Mouse (Mus musculus) forebrain, embryonic 15.5 days (tissue): ENCODE results near the gene Vegfa. TPM values are rescaled to one million over a fixed set of nuclear protein-coding genes. Genes with fewer than 3 reads are reported as not detected.

Experiments used
- ATAC-seq: fragments of 200-750 bp; cut with Nextera tagmentation; replicated peaks from 2 replicates; pipeline ENCODE4 v1.8.0; 2017; ENCODE audit warnings: mild to moderate bottlenecking, moderate TSS enrichment, moderate library complexity
- H3K27ac ChIP-seq: fragments of 300-500 bp; sonication (generic); replicated peaks from 2 replicates; pipeline ENCODE4 v1.5.1; 2015; ENCODE audit warnings: mild to moderate bottlenecking, inconsistent platforms
- H3K27me3 ChIP-seq: fragments of 300-500 bp; sonication (generic); 2 replicates; pipeline ENCODE4 v1.6.1; 2015; ENCODE audit warnings: inconsistent platforms
- H3K36me3 ChIP-seq: fragments of 300-500 bp; sonication (generic); 2 replicates; pipeline ENCODE4 v1.6.1; 2015; ENCODE audit warnings: mild to moderate bottlenecking, inconsistent platforms
- H3K4me1 ChIP-seq: fragments of 300-500 bp; sonication (generic); 2 replicates; pipeline ENCODE4 v1.6.1; 2015; ENCODE audit warnings: inconsistent platforms
- H3K4me2 ChIP-seq: fragments of 300-500 bp; sonication (generic); replicated peaks from 2 replicates; pipeline ENCODE4 v1.6.1; 2015; ENCODE audit warnings: mild to moderate bottlenecking, inconsistent platforms
- H3K4me3 ChIP-seq: fragments of 300-500 bp; sonication (generic); 2 replicates; pipeline ENCODE4 v1.5.1; 2015; ENCODE audit warnings: mild to moderate bottlenecking, inconsistent platforms
- H3K9ac ChIP-seq: fragments of 300-500 bp; sonication (generic); replicated peaks from 2 replicates; pipeline ENCODE4 v1.6.1; 2015; ENCODE audit warnings: mild to moderate bottlenecking, inconsistent platforms
- H3K9me3 ChIP-seq: fragments of 300-500 bp; sonication (generic); 2 replicates; pipeline ENCODE4 v1.6.1; 2016; ENCODE audit warnings: inconsistent platforms
- WGBS: fragments of 180-500 bp; shearing (Covaris S2); methylation state at CpG from one replicate; pipeline ENCODE4 v1.1.7; 2015; ENCODE audit warnings: mixed read lengths; 5-methylcytosine and 5-hydroxymethylcytosine counted together
- polyA plus RNA-seq: library from polyadenylated mRNA; unstranded; fragments of >200 nt; fragmentation: Nextera tagmentation; extraction: Ambion mirVana; gene quantifications from 2 replicates; pipeline ENCODE4 v1.2.1, GENCODE M21; 2015

Vegfa gene
- polyA plus RNA-seq, 1 experiment from 2014 or later: 3.1 TPM

DNA sequence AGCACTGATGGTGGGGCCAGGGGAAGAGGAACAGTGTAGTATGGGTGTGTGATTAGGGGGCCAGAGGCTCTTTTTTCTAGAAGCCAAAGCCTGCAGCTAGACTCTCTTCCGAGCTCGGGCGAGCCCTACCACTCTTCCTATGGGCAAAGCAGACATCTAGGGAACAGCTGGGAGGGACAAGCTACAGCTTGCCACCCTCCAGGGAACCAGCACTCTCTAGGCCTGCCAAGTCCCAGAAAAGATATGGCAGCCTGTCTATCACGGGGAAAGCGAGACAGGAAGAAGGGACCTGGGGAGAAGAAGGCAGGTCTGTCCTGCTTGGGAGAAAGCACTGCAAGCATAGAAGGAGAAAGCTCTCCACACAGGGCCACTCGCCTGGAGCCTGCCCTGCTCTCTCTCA lies 9.2 kb downstream of the Vegfa start:
- WGBS: 86% methylated on average over 6 of the region's 6 CpGs
- H3K9me3 ChIP-seq: no peaks in the 10 kb centered on the region

DNA sequence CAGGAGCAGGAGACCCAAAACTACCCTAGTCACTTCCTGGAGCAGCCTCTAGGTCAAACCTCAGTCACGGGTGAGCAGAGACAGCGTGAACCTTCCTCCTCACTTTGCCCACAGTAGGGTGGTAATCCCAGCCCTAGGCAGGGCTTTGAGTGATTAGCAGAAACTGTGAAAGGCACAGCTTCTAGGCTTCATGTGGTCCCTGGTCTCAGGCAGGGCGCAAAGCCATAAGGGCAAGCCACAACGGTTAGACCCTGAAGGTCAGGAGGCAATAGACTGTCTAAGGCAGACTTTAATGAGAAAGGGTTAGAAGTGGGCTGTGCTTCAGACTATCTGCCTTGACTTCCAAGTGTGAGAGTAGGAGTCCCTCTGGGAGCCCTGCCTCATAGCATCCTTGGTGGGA lies 9.7 kb downstream of the Vegfa start:
- Histone ChIP-seq H3K4me1 (peaks cover 17% of the 10 kb centered on the region), H3K4me3 (no peak overlapping the region), H3K9me3 (no peaks in the 10 kb centered on the region), H3K36me3 (peaks cover 68% of the 10 kb centered on the region), H3K9ac (no peak overlapping the region), H3K27ac (no peak overlapping the region), H3K27me3 (no peaks in the 10 kb centered on the region), H3K4me2 (no peak overlapping the region)
- no peak for ATAC-seq
- WGBS: 89% methylated on average over 4 of the region's 4 CpGs

More for the DNA sequence above, 9.2 kb downstream of the Vegfa start:
- Histone ChIP-seq H3K4me3 (no peak overlapping the region), H3K9ac (no peak overlapping the region), H3K27ac (no peak overlapping the region), H3K27me3 (no peaks in the 10 kb centered on the region), H3K4me2 (no peak overlapping the region), H3K4me1 (peaks cover 22% of the 10 kb centered on the region), H3K36me3 (peaks cover 64% of the 10 kb centered on the region)
- ATAC-seq: no peak

DNA sequence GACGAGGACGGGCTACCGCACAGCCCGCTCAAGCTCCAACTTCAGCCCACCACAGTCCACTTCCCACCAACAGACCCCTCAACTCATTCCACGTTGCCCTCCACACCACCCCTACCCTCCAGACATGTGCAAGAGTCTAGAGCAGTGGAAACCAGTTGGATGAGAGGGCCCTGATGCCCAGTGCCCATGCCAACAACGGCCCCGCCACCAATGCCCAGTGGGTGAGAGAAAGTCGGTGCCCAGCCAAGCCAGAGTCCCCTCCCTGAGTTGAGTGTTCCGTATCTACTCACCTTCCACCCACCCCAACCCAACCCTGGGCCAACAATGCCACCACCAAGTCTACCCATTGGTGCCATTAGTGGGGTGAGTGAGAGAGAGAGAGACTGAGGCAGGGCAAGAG lies 10.4 kb downstream of the Vegfa start:
- Histone ChIP-seq H3K9me3 (no peaks in the 10 kb centered on the region), H3K27me3 (no peaks in the 10 kb centered on the region), H3K36me3 (peaks cover 68% of the 10 kb centered on the region), H3K9ac (no peak overlapping the region), H3K4me2 (no peak overlapping the region), H3K27ac (no peak overlapping the region), H3K4me3 (no peak overlapping the region), H3K4me1 (peaks cover 11% of the 10 kb centered on the region)
- 93% methylated on average over 9 of the region's 9 CpGs for WGBS
- no peak for ATAC-seq

DNA sequence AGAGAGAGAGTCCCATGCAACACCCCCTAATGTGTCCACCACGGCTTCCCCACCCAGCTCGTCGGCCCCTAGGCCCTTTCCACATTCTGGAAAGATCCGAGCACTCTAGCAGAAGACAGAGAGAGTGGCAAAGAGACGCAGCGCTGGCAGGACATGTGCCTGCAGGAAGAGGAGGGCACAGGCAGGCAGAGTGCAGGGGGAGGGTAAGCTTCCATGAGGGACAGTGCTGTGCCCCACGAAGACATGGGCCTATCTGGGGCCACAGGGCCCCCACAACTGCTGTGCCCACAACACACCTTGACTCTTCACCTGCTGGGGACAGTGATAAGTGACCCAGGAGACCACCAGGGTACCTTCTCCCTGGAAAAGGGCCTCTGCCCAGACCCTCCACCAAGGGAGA lies 11.0 kb downstream of the Vegfa start:
- Histone ChIP-seq H3K4me1 (peaks cover 6% of the 10 kb centered on the region), H3K27ac (no peak overlapping the region), H3K27me3 (no peaks in the 10 kb centered on the region), H3K4me3 (no peak overlapping the region), H3K9ac (no peak overlapping the region), H3K4me2 (no peak overlapping the region), H3K36me3 (peaks cover 64% of the 10 kb centered on the region), H3K9me3 (no peaks in the 10 kb centered on the region)
- ATAC-seq: no peak
- WGBS: 94% methylated on average over 7 of the region's 7 CpGs

DNA sequence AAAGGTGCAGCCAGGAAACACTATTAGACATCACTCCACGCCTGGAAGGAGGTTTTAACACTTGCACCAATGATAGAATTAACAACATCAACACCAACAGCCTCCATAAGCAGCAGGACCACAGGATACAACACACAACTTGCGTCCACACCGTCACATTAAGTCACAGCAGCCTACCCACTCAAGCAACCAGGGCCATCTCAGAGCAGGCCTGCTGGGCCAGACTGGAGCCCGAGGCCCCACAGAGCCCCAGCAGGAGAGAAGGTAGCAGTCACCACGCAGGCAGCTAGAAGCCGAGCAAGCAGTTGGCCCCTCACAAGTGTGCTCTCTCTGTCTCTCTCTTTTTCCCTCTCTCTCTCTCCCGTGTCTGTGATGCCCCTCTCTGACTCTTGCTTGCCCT lies 11.6 kb downstream of the Vegfa start:
- Histone ChIP-seq H3K9ac (no peak overlapping the region), H3K27ac (no peak overlapping the region), H3K4me2 (no peak overlapping the region), H3K4me1 (peaks cover 4% of the 10 kb centered on the region; the same call in 1 of the 2 replicates), H3K9me3 (no peaks in the 10 kb centered on the region), H3K36me3 (peaks cover 64% of the 10 kb centered on the region), H3K27me3 (no peaks in the 10 kb centered on the region), H3K4me3 (no peak overlapping the region)
- ATAC-seq: no peak
- 72% methylated on average over 7 of the region's 7 CpGs for WGBS

DNA sequence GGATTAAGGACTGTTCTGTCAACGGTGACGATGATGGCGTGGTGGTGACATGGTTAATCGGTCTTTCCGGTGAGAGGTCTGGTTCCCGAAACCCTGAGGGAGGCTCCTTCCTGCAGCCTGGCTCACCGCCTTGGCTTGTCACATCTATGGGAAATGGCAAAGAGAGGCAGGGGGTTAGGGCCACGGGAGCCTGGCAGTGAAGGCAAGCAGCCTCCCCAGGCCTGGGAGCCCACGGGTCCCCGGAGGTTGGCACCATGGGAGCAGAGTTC lies 13.5 kb downstream of the Vegfa start:
- no peak overlapping the region for H3K4me2 ChIP-seq
- H3K36me3 ChIP-seq: peaks cover 53% of the 10 kb centered on the region
- no peaks in the 10 kb centered on the region for H3K27me3 ChIP-seq

DNA sequence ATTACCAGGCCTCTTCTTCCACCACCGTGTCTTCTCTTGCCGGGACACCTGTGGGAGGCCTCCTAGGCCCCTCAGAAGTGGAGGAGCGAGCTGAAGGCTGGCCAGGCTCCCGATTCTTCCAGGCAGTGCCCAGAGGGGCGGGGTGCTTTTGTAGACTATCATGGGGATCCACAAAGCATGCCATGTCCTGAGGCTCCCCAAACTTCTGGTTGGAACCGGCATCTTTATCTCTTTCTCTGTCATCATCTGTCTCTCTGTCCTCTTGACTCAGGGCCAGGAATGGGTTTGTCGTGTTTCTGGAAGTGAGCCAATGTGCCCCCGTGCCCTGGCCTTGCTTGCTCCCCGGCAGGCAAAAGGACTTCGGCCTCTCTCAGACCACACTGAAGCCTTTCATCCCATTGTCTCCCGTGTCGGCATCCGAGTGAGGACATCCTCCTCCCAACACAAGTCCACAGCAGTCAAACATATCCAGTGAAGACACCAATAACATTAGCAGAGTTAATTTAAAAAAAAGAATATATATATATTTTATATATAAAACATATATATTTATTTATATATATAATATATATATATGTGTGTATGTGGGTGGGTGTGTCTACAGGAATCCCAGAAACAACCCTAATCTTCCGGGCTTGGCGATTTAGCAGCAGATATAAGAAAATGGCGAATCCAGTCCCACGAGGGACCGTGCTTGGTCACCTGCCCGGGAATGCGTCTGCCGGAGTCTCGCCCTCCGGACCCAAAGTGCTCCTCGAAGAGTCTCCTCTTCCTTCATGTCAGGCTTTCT lies 14.0 kb downstream of the Vegfa start:
- 75% methylated on average over 24 of the region's 24 CpGs for WGBS
- Histone ChIP-seq H3K36me3 (peaks cover 53% of the 10 kb centered on the region), H3K9me3 (no peaks in the 10 kb centered on the region), H3K27ac (no peak overlapping the region), H3K4me1 (peaks cover 2% of the 10 kb centered on the region; the same call in 1 of the 2 replicates), H3K27me3 (no peaks in the 10 kb centered on the region), H3K9ac (no peak overlapping the region), H3K4me3 (no peak overlapping the region), H3K4me2 (no peak overlapping the region)
- no peak for ATAC-seq

More for the DNA sequence above, 13.5 kb downstream of the Vegfa start:
- no peak for ATAC-seq
- Histone ChIP-seq H3K9ac (no peak overlapping the region), H3K9me3 (no peaks in the 10 kb centered on the region), H3K4me1 (peaks cover 2% of the 10 kb centered on the region; the same call in 1 of the 2 replicates), H3K27ac (no peak overlapping the region), H3K4me3 (no peak overlapping the region)
- 87% methylated on average over 10 of the region's 10 CpGs for WGBS

DNA sequence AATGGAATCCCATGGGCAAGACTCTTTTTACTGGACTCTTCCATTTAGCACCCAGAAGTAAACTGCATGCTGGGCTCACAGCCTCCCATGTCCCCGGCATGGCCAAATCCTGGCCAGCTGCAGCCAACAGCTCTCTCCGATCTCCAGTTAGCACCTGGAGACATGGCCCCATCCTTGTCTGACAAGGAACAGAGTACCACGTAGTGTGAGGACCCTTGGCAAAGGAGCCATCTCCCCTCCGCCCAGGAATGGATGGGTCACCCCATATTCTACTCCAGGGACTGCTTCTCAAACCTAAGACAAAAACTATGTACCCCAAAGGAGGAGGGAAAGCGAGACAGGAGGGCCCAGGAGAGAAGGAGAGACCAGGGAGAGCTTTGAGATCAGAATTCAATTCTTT lies 15.6 kb downstream of the Vegfa start:
- Histone ChIP-seq H3K27ac (no peak overlapping the region), H3K9me3 (no peaks in the 10 kb centered on the region), H3K36me3 (peaks cover 39% of the 10 kb centered on the region), H3K27me3 (no peaks in the 10 kb centered on the region), H3K4me2 (no peak overlapping the region), H3K4me1 (no peaks in the 10 kb centered on the region), H3K9ac (no peak overlapping the region), H3K4me3 (no peak overlapping the region)
- WGBS: 88% methylated on average over 5 of the region's 5 CpGs
- no peak for ATAC-seq

DNA sequence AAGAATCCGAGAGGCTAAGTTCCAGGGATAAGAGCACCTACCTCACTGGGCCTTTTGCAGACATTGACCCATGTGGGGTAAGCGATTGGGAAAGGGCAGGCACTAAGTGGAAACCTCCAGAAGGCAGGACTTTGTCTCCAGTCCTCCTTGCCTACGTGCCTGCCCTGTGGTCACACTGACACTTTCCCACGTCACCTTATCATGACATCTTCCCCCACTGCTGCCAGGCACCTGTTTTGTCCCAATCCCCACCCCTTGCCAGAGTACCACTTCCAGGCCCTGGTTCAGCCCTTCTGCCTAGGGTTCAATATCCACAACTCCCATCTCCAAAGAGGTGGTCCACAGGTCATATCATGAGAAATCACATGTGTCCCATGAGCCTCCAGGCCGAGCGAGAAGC lies 16.2 kb downstream of the Vegfa start:
- H3K4me1 ChIP-seq: no peaks in the 10 kb centered on the region
- H3K4me2 ChIP-seq: no peak overlapping the region
- no peaks in the 10 kb centered on the region for H3K9me3 ChIP-seq
- 92% methylated on average over 6 of the region's 6 CpGs for WGBS
- peaks cover 33% of the 10 kb centered on the region; the same call in 1 of the 2 replicates for H3K36me3 ChIP-seq
- H3K9ac ChIP-seq: no peak overlapping the region
- H3K27ac ChIP-seq: no peak overlapping the region
- no peaks in the 10 kb centered on the region for H3K27me3 ChIP-seq
- H3K4me3 ChIP-seq: no peak overlapping the region
- no peak for ATAC-seq

DNA sequence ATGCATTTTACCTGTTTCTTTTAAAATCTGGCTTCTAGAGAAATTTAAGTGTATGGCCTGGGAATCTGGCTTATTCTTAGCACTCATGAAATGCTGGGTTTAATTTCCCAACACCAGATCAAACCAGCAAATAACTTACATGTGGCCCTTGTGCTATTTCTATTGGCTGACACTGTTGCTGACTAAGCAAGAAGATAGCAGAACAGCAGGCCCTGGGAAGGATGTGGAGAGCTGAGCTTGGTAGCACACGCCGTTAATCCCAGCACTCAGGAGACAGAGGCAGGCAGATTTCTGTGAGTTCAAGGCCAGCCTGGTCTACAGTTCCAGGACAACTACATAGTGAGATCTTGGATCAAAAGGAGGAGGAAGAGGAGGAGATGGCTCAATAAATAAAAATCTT lies 17.2 kb downstream of the Vegfa start:
- no peak for ATAC-seq
- H3K27me3 ChIP-seq: no peaks in the 10 kb centered on the region
- H3K4me3 ChIP-seq: no peak overlapping the region
- no peaks in the 10 kb centered on the region for H3K9me3 ChIP-seq
- no peak overlapping the region for H3K9ac ChIP-seq
- peaks cover 22% of the 10 kb centered on the region; the same call in 1 of the 2 replicates for H3K36me3 ChIP-seq
- no peak overlapping the region for H3K27ac ChIP-seq
- no peak overlapping the region for H3K4me2 ChIP-seq
- WGBS: 97% methylated on average over 2 of the region's 2 CpGs
- H3K4me1 ChIP-seq: no peaks in the 10 kb centered on the region

DNA sequence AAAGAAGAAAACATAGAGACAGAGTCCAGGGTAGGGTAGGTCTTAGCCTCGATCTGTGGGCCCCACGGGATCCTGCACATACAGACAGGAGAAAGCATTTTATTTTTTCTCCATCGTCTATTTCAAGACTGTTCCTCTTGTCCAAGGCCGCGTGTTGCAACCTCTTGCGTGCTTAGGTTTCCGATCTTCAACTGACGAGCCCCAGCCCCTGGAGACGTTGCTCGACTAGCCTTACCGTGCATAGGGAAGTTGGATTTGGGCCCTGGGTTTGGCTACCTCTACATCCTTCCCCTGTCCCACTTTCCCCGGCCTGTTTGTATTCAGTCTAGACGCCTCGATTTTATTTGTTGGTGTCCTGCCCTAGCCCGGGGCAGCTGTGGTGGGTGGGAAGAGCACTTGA lies 18.6 kb downstream of the Vegfa start:
- H3K36me3 ChIP-seq: peaks cover 9% of the 10 kb centered on the region; the same call in 1 of the 2 replicates
- H3K4me1 ChIP-seq: no peaks in the 10 kb centered on the region
- 93% methylated on average over 15 of the region's 15 CpGs for WGBS
- H3K4me3 ChIP-seq: no peak overlapping the region
- H3K9ac ChIP-seq: no peak overlapping the region
- no peak overlapping the region for H3K27ac ChIP-seq
- no peak for ATAC-seq
- H3K4me2 ChIP-seq: no peak overlapping the region
- no peaks in the 10 kb centered on the region for H3K27me3 ChIP-seq
- no peaks in the 10 kb centered on the region for H3K9me3 ChIP-seq

DNA sequence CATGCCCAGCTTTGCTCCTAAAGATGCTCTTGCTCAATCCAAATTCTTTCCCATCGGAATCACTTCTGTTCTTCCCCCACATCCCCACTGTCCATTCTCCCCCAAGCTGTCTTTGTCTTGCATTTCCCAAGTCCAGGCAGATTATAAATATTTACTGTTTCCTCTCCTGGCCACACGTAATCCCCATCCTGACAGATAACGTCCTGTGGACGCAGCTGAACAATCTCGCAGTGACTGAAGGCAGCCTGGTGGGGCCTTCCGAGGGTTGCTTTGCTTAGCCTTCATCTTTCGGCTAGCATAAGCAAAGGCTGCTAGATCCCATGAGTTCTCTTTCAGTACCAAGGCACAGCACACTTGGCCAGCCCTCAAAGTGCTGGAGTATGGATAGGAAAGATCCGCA lies 20.0 kb downstream of the Vegfa start:
- no peaks in the 10 kb centered on the region for H3K4me1 ChIP-seq
- H3K9me3 ChIP-seq: no peaks in the 10 kb centered on the region
- no peak for ATAC-seq
- H3K36me3 ChIP-seq: no peaks in the 10 kb centered on the region
- H3K27me3 ChIP-seq: no peaks in the 10 kb centered on the region
- no peak overlapping the region for H3K4me2 ChIP-seq
- H3K4me3 ChIP-seq: no peak overlapping the region
- no peak overlapping the region for H3K27ac ChIP-seq
- 89% methylated on average over 8 of the region's 8 CpGs for WGBS
- H3K9ac ChIP-seq: no peak overlapping the region

DNA sequence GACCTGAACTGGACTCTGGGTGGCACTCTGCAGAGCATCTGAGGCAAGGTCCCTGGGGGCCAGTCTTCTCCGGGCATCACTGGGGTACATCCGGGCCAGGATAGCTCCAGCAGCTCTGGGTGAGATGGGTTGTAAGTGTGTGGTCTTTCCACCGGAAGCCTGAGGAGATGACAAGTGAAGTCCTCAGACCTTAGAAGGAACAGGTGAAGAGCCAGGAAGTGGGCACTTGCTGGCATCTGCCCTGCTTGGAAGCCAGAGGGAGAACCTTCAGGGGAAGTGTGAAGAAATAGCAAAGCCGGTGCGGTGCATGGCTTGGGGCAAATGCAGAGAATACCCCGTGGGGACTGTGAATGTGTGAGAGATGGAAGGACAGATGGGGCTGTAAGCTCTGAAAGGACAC lies 21.7 kb downstream of the Vegfa start:
- Histone ChIP-seq H3K4me3 (no peak overlapping the region), H3K36me3 (no peaks in the 10 kb centered on the region), H3K9ac (no peak overlapping the region), H3K4me1 (no peaks in the 10 kb centered on the region), H3K4me2 (no peak overlapping the region), H3K9me3 (no peaks in the 10 kb centered on the region), H3K27me3 (no peaks in the 10 kb centered on the region), H3K27ac (no peak overlapping the region)
- ATAC-seq: no peak
- WGBS: 86% methylated on average over 6 of the region's 6 CpGs
